Mouse (Mus musculus): ENCODE measurements around the gene Ikzf2. TPM values are rescaled to one million over a fixed set of nuclear protein-coding genes. Genes with fewer than 3 reads are reported as not detected.

Gene Ikzf2
- polyA plus RNA-seq, 1 experiment from 2014 or later: 5.4 TPM

- Histone ChIP-seq H3K4me3 (replicated peaks) (peak overlapping the region; percentile 77), H3K4me2 (replicated peaks) (peak overlapping the region; percentile 72), H3K27me3 (no peaks in the 10 kb centered on the region), H3K36me3 (no peaks in the 10 kb centered on the region), H3K4me1 (0 out of 2 replicates have a peak, but pooled peaks cover 3% of the 10 kb centered on the region), H3K27ac (replicated peaks) (peak overlapping the region; percentile 92), H3K9me3 (replicated peaks) (no peaks in the 10 kb centered on the region), H3K9ac (0 out of 2 replicates have a peak overlapping the region, but pooled peaks have one; percentile 34)
- under 1% methylated on average over 13 of the region's 15 CpGs for WGBS
- ATAC-seq (ENCODE audit: insufficient number of reproducible peaks, low FRiP score, low TSS enrichment, low read depth): no peak
These were observed 1.1 kb downstream of the Ikzf2 start for GRCm38 (mm10) chr1:69685890-69686490.

GRCm38 (mm10) chr1:69685049-69685889, 1.8 kb downstream of the Ikzf2 start:
- H3K9ac ChIP-seq: peak overlapping the region; percentile 34; the same call in 1 of the 2 replicates
- peak overlapping the region; percentile 92 for H3K27ac ChIP-seq (replicated peaks)
- no peaks in the 10 kb centered on the region for H3K36me3 ChIP-seq
- no peaks in the 10 kb centered on the region for H3K27me3 ChIP-seq
- whole genome bisulfite sequencing: under 1% methylated on average over 11 of the region's 11 CpGs
- H3K4me3 ChIP-seq (replicated peaks): peak overlapping the region; percentile 77
- no peak for ATAC-seq (ENCODE audit: insufficient number of reproducible peaks, low FRiP score, low TSS enrichment, low read depth)
- H3K9me3 ChIP-seq (replicated peaks): no peaks in the 10 kb centered on the region
- 0 out of 2 replicates have a peak, but pooled peaks cover 3% of the 10 kb centered on the region for H3K4me1 ChIP-seq
- H3K4me2 ChIP-seq (replicated peaks): peak overlapping the region; percentile 72

DNA sequence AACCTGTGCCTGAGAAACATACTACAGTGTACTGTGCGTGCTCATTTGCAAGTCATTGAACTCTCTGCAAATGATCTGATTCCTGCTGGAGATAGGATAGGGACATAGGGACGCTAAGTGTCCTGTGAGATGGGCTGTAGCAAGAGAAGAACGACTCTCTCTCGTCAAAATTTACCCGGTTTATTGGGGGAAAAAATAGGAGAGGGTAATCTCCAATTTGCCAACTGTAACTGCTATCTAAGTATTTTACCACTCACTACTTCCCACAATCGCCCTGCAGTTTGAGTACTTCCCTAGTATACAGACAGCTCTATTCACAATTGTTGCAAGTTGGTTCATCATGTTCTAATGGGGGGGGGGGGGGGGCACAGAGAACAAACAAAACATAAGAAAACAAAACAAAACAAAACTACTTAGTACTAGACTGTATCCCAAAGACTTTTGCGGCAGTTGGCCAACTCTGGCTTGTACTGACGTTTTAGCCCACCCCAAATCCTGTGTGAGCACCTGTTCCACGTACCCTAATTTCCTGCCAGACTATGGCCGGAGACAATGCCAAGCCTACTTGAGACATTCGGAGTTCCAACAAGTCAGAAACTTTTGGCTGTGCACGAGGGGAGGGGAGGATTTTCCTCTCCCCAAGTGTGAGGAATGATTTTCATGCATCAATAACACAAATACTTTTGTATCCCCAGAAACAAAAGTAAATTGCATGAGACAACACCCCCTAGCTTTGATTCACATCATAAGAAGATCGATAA, 2.6 kb downstream of the Ikzf2 start:
- H3K4me1 ChIP-seq: 0 out of 2 replicates have a peak, but pooled peaks cover 3% of the 10 kb centered on the region
- no peak overlapping the region for H3K9ac ChIP-seq

GRCm38 (mm10) chr1:69683851-69684250, 3.2 kb downstream of the Ikzf2 start:
- peak overlapping the region; percentile 77; the same call in 1 of the 2 replicates for H3K4me3 ChIP-seq (replicated peaks)
- 59% methylated on average over 3 of the region's 3 CpGs for WGBS

More for the DNA sequence above, 2.6 kb downstream of the Ikzf2 start:
- ATAC-seq (ENCODE audit: insufficient number of reproducible peaks, low FRiP score, low TSS enrichment, low read depth): no peak
- Histone ChIP-seq H3K4me2 (replicated peaks) (peak overlapping the region; percentile 72), H3K27me3 (no peaks in the 10 kb centered on the region), H3K36me3 (no peaks in the 10 kb centered on the region), H3K27ac (replicated peaks) (0 out of 2 replicates have a peak overlapping the region, but pooled peaks have one; percentile 92), H3K9me3 (replicated peaks) (no peaks in the 10 kb centered on the region), H3K4me3 (replicated peaks) (peak overlapping the region; percentile 77)
- 20% methylated on average over 13 of the region's 13 CpGs for WGBS

DNA sequence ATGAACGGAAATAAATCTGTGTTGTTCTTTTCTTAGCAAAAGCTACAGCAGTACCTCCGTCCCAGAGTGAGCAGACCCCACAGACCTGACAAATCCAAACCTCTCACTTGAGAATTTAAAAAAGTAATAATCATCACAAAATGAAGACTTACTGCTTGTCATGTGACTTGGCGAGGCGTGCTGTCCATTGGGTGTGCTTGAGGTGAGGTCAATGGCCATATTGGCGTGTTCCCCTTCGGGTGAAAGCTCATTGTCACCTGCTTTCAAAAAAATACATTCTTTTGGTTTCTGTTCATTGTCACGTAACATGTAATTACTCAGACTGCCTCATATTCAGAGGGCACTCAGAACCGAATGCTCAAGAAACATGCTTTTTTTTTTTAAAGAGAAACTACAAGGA, 4.0 kb downstream of the Ikzf2 start:
- Histone ChIP-seq H3K9ac (no peak overlapping the region), H3K4me3 (replicated peaks) (no peak overlapping the region), H3K9me3 (replicated peaks) (no peaks in the 10 kb centered on the region), H3K27ac (replicated peaks) (no peak overlapping the region), H3K4me2 (replicated peaks) (no peak overlapping the region), H3K4me1 (0 out of 2 replicates have a peak, but pooled peaks cover 3% of the 10 kb centered on the region), H3K27me3 (no peaks in the 10 kb centered on the region), H3K36me3 (no peaks in the 10 kb centered on the region)
- no peak for ATAC-seq (ENCODE audit: insufficient number of reproducible peaks, low FRiP score, low TSS enrichment, low read depth)
- WGBS: 66% methylated on average over 8 of the region's 8 CpGs

More at GRCm38 (mm10) chr1:69683851-69684250, 3.2 kb downstream of the Ikzf2 start:
- Histone ChIP-seq H3K9me3 (replicated peaks) (no peaks in the 10 kb centered on the region), H3K27ac (replicated peaks) (no peak overlapping the region), H3K4me2 (replicated peaks) (peak overlapping the region; percentile 72), H3K36me3 (no peaks in the 10 kb centered on the region), H3K27me3 (no peaks in the 10 kb centered on the region), H3K9ac (no peak overlapping the region), H3K4me1 (0 out of 2 replicates have a peak, but pooled peaks cover 3% of the 10 kb centered on the region)
- no peak for ATAC-seq (ENCODE audit: insufficient number of reproducible peaks, low FRiP score, low TSS enrichment, low read depth)

DNA sequence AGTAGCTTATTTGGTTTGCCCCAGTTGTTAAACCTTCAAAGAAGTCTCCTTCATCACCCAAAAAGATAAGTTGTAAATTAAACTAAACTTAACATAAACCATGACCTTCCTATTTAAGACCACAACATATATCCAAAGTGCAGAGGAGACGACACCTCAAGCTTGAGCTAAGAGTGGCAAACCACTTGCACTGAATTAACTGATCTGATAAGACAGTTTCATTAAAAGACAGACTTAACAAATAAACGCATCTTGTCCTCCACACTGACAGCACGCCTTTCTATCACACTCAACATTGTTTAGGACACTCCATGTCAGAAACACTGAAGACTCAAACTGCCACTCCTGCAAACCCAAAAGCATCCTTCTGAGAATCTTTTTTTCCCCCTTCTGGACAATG, 4.8 kb downstream of the Ikzf2 start:
- Histone ChIP-seq H3K4me3 (replicated peaks) (no peak overlapping the region), H3K9me3 (replicated peaks) (no peaks in the 10 kb centered on the region), H3K4me2 (replicated peaks) (no peak overlapping the region), H3K27me3 (no peaks in the 10 kb centered on the region), H3K4me1 (0 out of 2 replicates have a peak, but pooled peaks cover 3% of the 10 kb centered on the region), H3K36me3 (no peaks in the 10 kb centered on the region), H3K27ac (replicated peaks) (no peak overlapping the region), H3K9ac (no peak overlapping the region)
- 68% methylated on average over 3 of the region's 3 CpGs for WGBS
- no peak for ATAC-seq (ENCODE audit: insufficient number of reproducible peaks, low FRiP score, low TSS enrichment, low read depth)

DNA sequence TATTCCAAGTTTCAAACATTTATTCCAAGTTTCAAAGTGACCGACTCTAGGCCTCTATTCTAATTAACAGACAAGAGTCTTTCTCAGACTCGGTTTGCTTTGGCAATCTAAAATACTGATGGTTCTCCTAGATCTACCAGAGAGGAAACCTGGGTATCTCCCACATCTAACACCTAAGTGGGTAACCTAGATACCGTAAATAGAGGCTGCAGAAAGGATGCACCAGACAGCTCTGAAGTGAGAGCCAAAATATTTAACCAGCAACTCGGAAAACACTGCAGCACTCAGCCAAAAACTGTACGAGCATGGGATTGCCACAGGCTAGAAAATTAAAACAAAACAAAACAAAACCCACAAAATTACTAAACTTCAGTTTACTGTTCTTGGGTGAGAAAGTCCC, 6.0 kb downstream of the Ikzf2 start:
- Histone ChIP-seq H3K27me3 (no peaks in the 10 kb centered on the region), H3K4me2 (replicated peaks) (no peak overlapping the region), H3K9ac (no peak overlapping the region), H3K9me3 (replicated peaks) (no peaks in the 10 kb centered on the region), H3K4me1 (0 out of 2 replicates have a peak, but pooled peaks cover 3% of the 10 kb centered on the region), H3K27ac (replicated peaks) (no peak overlapping the region), H3K4me3 (replicated peaks) (no peak overlapping the region), H3K36me3 (no peaks in the 10 kb centered on the region)
- ATAC-seq (ENCODE audit: insufficient number of reproducible peaks, low FRiP score, low TSS enrichment, low read depth): no peak
- 58% methylated on average over 5 of the region's 5 CpGs for WGBS

DNA sequence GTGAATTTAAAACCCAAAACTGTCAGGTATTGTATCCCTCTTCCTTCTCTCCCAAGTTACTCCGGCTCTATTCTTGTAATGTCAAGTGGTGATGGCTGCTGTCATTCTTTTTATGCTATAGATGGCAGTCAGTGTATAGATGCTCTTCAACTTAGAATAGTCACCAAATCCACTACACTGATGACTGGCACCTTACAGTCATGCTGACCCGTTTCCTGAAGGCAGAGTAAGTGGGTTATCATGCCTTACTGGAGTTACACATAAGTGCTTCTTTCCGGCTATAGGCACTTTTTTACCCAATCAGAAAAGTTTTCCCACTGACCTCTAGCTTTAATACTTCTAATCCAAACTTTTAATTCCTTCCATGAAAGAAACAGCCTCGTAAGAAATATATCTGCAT, 6.5 kb downstream of the Ikzf2 start:
- no peaks in the 10 kb centered on the region for H3K9me3 ChIP-seq (replicated peaks)
- H3K27ac ChIP-seq (replicated peaks): no peak overlapping the region
- H3K4me1 ChIP-seq: 0 out of 2 replicates have a peak, but pooled peaks cover 3% of the 10 kb centered on the region
- H3K27me3 ChIP-seq: no peaks in the 10 kb centered on the region
- H3K9ac ChIP-seq: no peak overlapping the region
- 81% methylated on average over 4 of the region's 4 CpGs for WGBS
- ATAC-seq (ENCODE audit: insufficient number of reproducible peaks, low FRiP score, low TSS enrichment, low read depth): no peak
- H3K4me3 ChIP-seq (replicated peaks): no peak overlapping the region
- H3K36me3 ChIP-seq: no peaks in the 10 kb centered on the region
- no peak overlapping the region for H3K4me2 ChIP-seq (replicated peaks)

- Histone ChIP-seq H3K4me1 (no peaks in the 10 kb centered on the region), H3K9ac (no peak overlapping the region), H3K4me2 (replicated peaks) (no peak overlapping the region), H3K4me3 (replicated peaks) (no peak overlapping the region), H3K27me3 (no peaks in the 10 kb centered on the region), H3K27ac (replicated peaks) (no peak overlapping the region), H3K9me3 (replicated peaks) (no peaks in the 10 kb centered on the region), H3K36me3 (no peaks in the 10 kb centered on the region)
- ATAC-seq (ENCODE audit: insufficient number of reproducible peaks, low FRiP score, low TSS enrichment, low read depth): no peak
- 89% methylated on average over 10 of the region's 10 CpGs for WGBS
These were observed 17.1 kb downstream of the Ikzf2 start for GRCm38 (mm10) chr1:69669897-69670404.

DNA sequence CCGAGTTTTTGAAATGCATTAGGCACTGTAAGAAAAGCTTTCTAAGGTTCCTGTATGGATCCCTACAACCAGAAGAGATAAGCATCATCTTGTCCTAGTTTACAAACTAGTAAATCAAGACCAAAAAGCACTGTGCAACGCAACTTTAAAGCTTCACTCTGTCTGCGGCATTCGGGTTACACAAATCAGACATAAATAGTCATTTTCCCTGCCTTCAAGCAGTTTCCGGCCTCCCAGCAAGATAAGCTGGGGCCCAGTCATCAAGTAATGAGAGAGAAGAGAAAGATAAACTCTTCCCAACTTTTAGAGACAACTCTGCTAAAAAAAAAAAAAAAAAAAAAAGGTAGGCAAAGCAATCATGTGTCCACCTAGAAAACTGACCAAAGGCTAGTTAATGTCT, 19.6 kb downstream of the Ikzf2 start:
- H3K27me3 ChIP-seq: no peaks in the 10 kb centered on the region
- WGBS: 60% methylated on average over 5 of the region's 5 CpGs
- ATAC-seq (ENCODE audit: insufficient number of reproducible peaks, low FRiP score, low TSS enrichment, low read depth): no peak
- no peaks in the 10 kb centered on the region for H3K4me1 ChIP-seq
- no peak overlapping the region for H3K4me3 ChIP-seq (replicated peaks)
- no peak overlapping the region for H3K27ac ChIP-seq (replicated peaks)
- H3K36me3 ChIP-seq: no peaks in the 10 kb centered on the region
- H3K9ac ChIP-seq: no peak overlapping the region
- H3K4me2 ChIP-seq (replicated peaks): no peak overlapping the region
- no peaks in the 10 kb centered on the region for H3K9me3 ChIP-seq (replicated peaks)

- no peaks in the 10 kb centered on the region for H3K36me3 ChIP-seq
- H3K4me3 ChIP-seq (replicated peaks): no peak overlapping the region
- no peaks in the 10 kb centered on the region for H3K9me3 ChIP-seq (replicated peaks)
- no peak overlapping the region for H3K27ac ChIP-seq (replicated peaks)
- 74% methylated on average over 2 of the region's 2 CpGs for WGBS
- ATAC-seq (ENCODE audit: insufficient number of reproducible peaks, low FRiP score, low TSS enrichment, low read depth): no peak
- H3K4me1 ChIP-seq: no peaks in the 10 kb centered on the region
- no peaks in the 10 kb centered on the region for H3K27me3 ChIP-seq
- no peak overlapping the region for H3K4me2 ChIP-seq (replicated peaks)
- no peak overlapping the region for H3K9ac ChIP-seq
These were observed 27.3 kb downstream of the Ikzf2 start for GRCm38 (mm10) chr1:69659779-69660178.

Data from embryonic facial prominence, embryonic 15.5 days (tissue).